Mouse (Mus musculus): ENCODE results near the gene Crlf1. TPM values are rescaled to one million over a fixed set of nuclear protein-coding genes. Genes with fewer than 3 reads are reported as not detected.

Crlf1 gene
- polyA plus RNA-seq, 1 experiment from 2014 or later: 6.1 TPM

- H3K27me3 ChIP-seq (replicated peaks; ENCODE audit: control insufficient read depth, insufficient read depth, low read length): no peaks in the 10 kb centered on the region
- no peak overlapping the region for H3K9ac ChIP-seq (replicated peaks; ENCODE audit: low read depth, low read length)
- H3K4me1 ChIP-seq (replicated peaks; ENCODE audit: control insufficient read depth, insufficient read depth, low read length): peaks cover 10% of the 10 kb centered on the region
- no peaks in the 10 kb centered on the region for H3K36me3 ChIP-seq (ENCODE audit: control insufficient read depth, insufficient read depth)
- no peaks in the 10 kb centered on the region for H3K9me3 ChIP-seq (ENCODE audit: control insufficient read depth, low read length)
- ATAC-seq: no peak
- H3K4me2 ChIP-seq (ENCODE audit: low read length): no peak overlapping the region
- no peak overlapping the region for H3K4me3 ChIP-seq (replicated peaks; ENCODE audit: low read length)
- WGBS: 94% methylated on average over 10 of the region's 10 CpGs
- no peak overlapping the region for H3K27ac ChIP-seq (ENCODE audit: low read length)
These were observed 56.6 kb downstream of the Crlf1 start for GRCm38 (mm10) chr8:70549412-70550184.

GRCm38 (mm10) chr8:70551558-70552161 is 58.7 kb downstream of the Crlf1 start:
- ATAC-seq: no peak
- H3K27ac ChIP-seq (ENCODE audit: low read length): no peak overlapping the region
- no peaks in the 10 kb centered on the region for H3K9me3 ChIP-seq (ENCODE audit: control insufficient read depth, low read length)
- WGBS: 76% methylated on average over 3 of the region's 3 CpGs
- H3K4me2 ChIP-seq (ENCODE audit: low read length): no peak overlapping the region
- H3K4me1 ChIP-seq (replicated peaks; ENCODE audit: control insufficient read depth, insufficient read depth, low read length): peaks cover 10% of the 10 kb centered on the region
- H3K36me3 ChIP-seq (ENCODE audit: control insufficient read depth, insufficient read depth): no peaks in the 10 kb centered on the region
- no peak overlapping the region for H3K4me3 ChIP-seq (replicated peaks; ENCODE audit: low read length)
- H3K27me3 ChIP-seq (replicated peaks; ENCODE audit: control insufficient read depth, insufficient read depth, low read length): no peaks in the 10 kb centered on the region
- no peak overlapping the region for H3K9ac ChIP-seq (replicated peaks; ENCODE audit: low read depth, low read length)

- ATAC-seq: no peak
- 36% methylated on average over 1 of the region's 1 CpGs for WGBS
- no peaks in the 10 kb centered on the region for H3K9me3 ChIP-seq (ENCODE audit: control insufficient read depth, low read length)
- no peaks in the 10 kb centered on the region for H3K27me3 ChIP-seq (replicated peaks; ENCODE audit: control insufficient read depth, insufficient read depth, low read length)
- H3K9ac ChIP-seq (replicated peaks; ENCODE audit: low read depth, low read length): no peak overlapping the region
- H3K27ac ChIP-seq (ENCODE audit: low read length): no peak overlapping the region
- no peak overlapping the region for H3K4me2 ChIP-seq (ENCODE audit: low read length)
- peaks cover 10% of the 10 kb centered on the region for H3K4me1 ChIP-seq (replicated peaks; ENCODE audit: control insufficient read depth, insufficient read depth, low read length)
- no peaks in the 10 kb centered on the region for H3K36me3 ChIP-seq (ENCODE audit: control insufficient read depth, insufficient read depth)
- no peak overlapping the region for H3K4me3 ChIP-seq (replicated peaks; ENCODE audit: low read length)
These were observed 59.9 kb downstream of the Crlf1 start for GRCm38 (mm10) chr8:70552836-70553235.

Other genes starting within 250 kb of the Crlf1 start
- 47.2 and 49.4 TPM in 2 replicates for gene Homer3, start 210.3 kb upstream of the Crlf1 start, polyA plus RNA-seq (2015; fragmentation: Nextera tagmentation; extraction: Ambion mirVana)
- 53.7 and 57.5 TPM in 2 replicates for gene Ddx49, start 190.7 kb upstream of the Crlf1 start, polyA plus RNA-seq (2015; fragmentation: Nextera tagmentation; extraction: Ambion mirVana)
- 270 and 273 TPM in 2 replicates for gene Cope, start 190.6 kb upstream of the Crlf1 start, polyA plus RNA-seq (2015; fragmentation: Nextera tagmentation; extraction: Ambion mirVana)
- gene Cers1, start 177.4 kb upstream of the Crlf1 start, polyA plus RNA-seq (2015; fragmentation: Nextera tagmentation; extraction: Ambion mirVana): 32.7 and 35.8 TPM in 2 replicates
- gene Gdf1, start 163.3 kb upstream of the Crlf1 start, polyA plus RNA-seq (2015; fragmentation: Nextera tagmentation; extraction: Ambion mirVana): 3.9 and 5.8 TPM in 2 replicates
- 11.8 and 13.6 TPM in 2 replicates for gene Upf1, start 139.9 kb upstream of the Crlf1 start, polyA plus RNA-seq (2015; fragmentation: Nextera tagmentation; extraction: Ambion mirVana)
- 0.51 and 0.75 TPM in 2 replicates for gene Comp, start 119.6 kb upstream of the Crlf1 start, polyA plus RNA-seq (2015; fragmentation: Nextera tagmentation; extraction: Ambion mirVana)
- 41.1 and 51.0 TPM in 2 replicates for gene Crtc1, start 53.6 kb upstream of the Crlf1 start, polyA plus RNA-seq (2015; fragmentation: Nextera tagmentation; extraction: Ambion mirVana)
- 23.1 and 26.2 TPM in 2 replicates for gene Klhl26, start 16.2 kb upstream of the Crlf1 start, polyA plus RNA-seq (2015; fragmentation: Nextera tagmentation; extraction: Ambion mirVana)
- 74.9 and 90.8 TPM in 2 replicates for gene Tmem59l, start 5.8 kb upstream of the Crlf1 start, polyA plus RNA-seq (2015; fragmentation: Nextera tagmentation; extraction: Ambion mirVana)
- gene Rex1bd, start 13.6 kb downstream of the Crlf1 start, polyA plus RNA-seq (2015; fragmentation: Nextera tagmentation; extraction: Ambion mirVana): 149 and 157 TPM in 2 replicates
- gene Uba52, start 17.6 kb downstream of the Crlf1 start, polyA plus RNA-seq (2015; fragmentation: Nextera tagmentation; extraction: Ambion mirVana): 660 and 697 TPM in 2 replicates
- 402 and 462 TPM in 2 replicates for gene Fkbp8, start 34.6 kb downstream of the Crlf1 start, polyA plus RNA-seq (2015; fragmentation: Nextera tagmentation; extraction: Ambion mirVana)
- 45.5 and 45.9 TPM in 2 replicates for gene Kxd1, start 34.8 kb downstream of the Crlf1 start, polyA plus RNA-seq (2015; fragmentation: Nextera tagmentation; extraction: Ambion mirVana)
- 17.1 and 18.9 TPM in 2 replicates for gene Ell, start 46.3 kb downstream of the Crlf1 start, polyA plus RNA-seq (2015; fragmentation: Nextera tagmentation; extraction: Ambion mirVana)
- 116 and 141 TPM in 2 replicates for gene Isyna1, start 101.2 kb downstream of the Crlf1 start, polyA plus RNA-seq (2015; fragmentation: Nextera tagmentation; extraction: Ambion mirVana)
- gene Ssbp4, start 115.7 kb downstream of the Crlf1 start, polyA plus RNA-seq (2015; fragmentation: Nextera tagmentation; extraction: Ambion mirVana): 100 and 121 TPM in 2 replicates
- gene Lrrc25, start 123.0 kb downstream of the Crlf1 start, polyA plus RNA-seq (2015; fragmentation: Nextera tagmentation; extraction: Ambion mirVana): 0.61 and 1.1 TPM in 2 replicates
- 0.20 TPM in 1 of 2 replicates, not detected in the other for gene Gdf15, start 139.3 kb downstream of the Crlf1 start, polyA plus RNA-seq (2015; fragmentation: Nextera tagmentation; extraction: Ambion mirVana)
- gene Pgpep1, start 167.2 kb downstream of the Crlf1 start, polyA plus RNA-seq (2015; fragmentation: Nextera tagmentation; extraction: Ambion mirVana): 60.3 and 65.7 TPM in 2 replicates
- 166 and 168 TPM in 2 replicates for gene Lsm4, start 180.1 kb downstream of the Crlf1 start, polyA plus RNA-seq (2015; fragmentation: Nextera tagmentation; extraction: Ambion mirVana)
- gene Jund, start 205.8 kb downstream of the Crlf1 start, polyA plus RNA-seq (2015; fragmentation: Nextera tagmentation; extraction: Ambion mirVana): 54.6 and 57.7 TPM in 2 replicates
- 0.11 and 0.14 TPM in 2 replicates for gene Iqcn, start 210.3 kb downstream of the Crlf1 start, polyA plus RNA-seq (2015; fragmentation: Nextera tagmentation; extraction: Ambion mirVana)
- gene Gm3336, start 225.4 kb downstream of the Crlf1 start, polyA plus RNA-seq (2015; fragmentation: Nextera tagmentation; extraction: Ambion mirVana): not detected in 2 replicates
- gene Pde4c, start 230.6 kb downstream of the Crlf1 start, polyA plus RNA-seq (2015; fragmentation: Nextera tagmentation; extraction: Ambion mirVana): 0.12 and 0.54 TPM in 2 replicates

Data from forebrain, embryonic 16.5 days (tissue).